Mouse (Mus musculus): ENCODE measurements around the gene Prss44.
"Not testable (repeated sequence)": the region's sequence is repeated elsewhere in the genome, so short reads cannot be mapped to it uniquely, and the experiment has no call there.

Gene Prss44

GRCm38 (mm10) chr9:110813789-110814188, at the start of gene Prss44:
Prss44 (plus strand) TSS chr9:110813994.
- DNase-seq, result no peak

GRCm38 (mm10) chr9:110772336-110772735, 41.5 kb upstream of the Prss44 start:
- DNase-seq, result no peak

- DNase-seq, result no peak
These were observed 39.2 kb upstream of the Prss44 start for GRCm38 (mm10) chr9:110774403-110775268.

- no peak for DNase-seq
These were observed 38.3 kb upstream of the Prss44 start for GRCm38 (mm10) chr9:110775269-110776022.

- DNase-seq, result no peak
These were observed 35.7 kb upstream of the Prss44 start for GRCm38 (mm10) chr9:110778100-110778499.

GRCm38 (mm10) chr9:110778559-110778958, 35.2 kb upstream of the Prss44 start:
- no peak for DNase-seq

- DNase-seq, result no peak
These were observed 34.4 kb upstream of the Prss44 start for GRCm38 (mm10) chr9:110779242-110779913.

- DNase-seq, result peak; percentile 91
These were observed 32.5 kb upstream of the Prss44 start for GRCm38 (mm10) chr9:110781256-110781721.

- peak; percentile 68 for DNase-seq
These were observed 32.1 kb upstream of the Prss44 start for GRCm38 (mm10) chr9:110781731-110782130.

- no peak for DNase-seq
These were observed 30.2 kb upstream of the Prss44 start for GRCm38 (mm10) chr9:110783611-110784010.

- DNase-seq, result no peak
These were observed 25.6 kb upstream of the Prss44 start for GRCm38 (mm10) chr9:110788169-110788568.

- DNase-seq, result no peak
These were observed 23.3 kb upstream of the Prss44 start for GRCm38 (mm10) chr9:110790462-110790861.

- DNase-seq, result no peak
These were observed 16.8 kb upstream of the Prss44 start for GRCm38 (mm10) chr9:110797013-110797412.

GRCm38 (mm10) chr9:110797866-110798265, 15.9 kb upstream of the Prss44 start, which contains the start of gene Prss42:
Prss42 (plus strand) TSS chr9:110798166.
- DNase-seq, result no peak

GRCm38 (mm10) chr9:110800834-110801479, 12.8 kb upstream of the Prss44 start:
- DNase-seq, result no peak

- no peak for DNase-seq
These were observed 10.5 kb upstream of the Prss44 start for GRCm38 (mm10) chr9:110803294-110803693.

- peak; percentile 10 for DNase-seq
These were observed 3.7 kb upstream of the Prss44 start for GRCm38 (mm10) chr9:110810051-110810450.

- DNase-seq, result not testable (repeated sequence)
These were observed 6.8 kb downstream of the Prss44 start for GRCm38 (mm10) chr9:110820546-110820945.

GRCm38 (mm10) chr9:110821436-110821835, 7.6 kb downstream of the Prss44 start:
- no peak for DNase-seq

GRCm38 (mm10) chr9:110825426-110825825, 11.6 kb downstream of the Prss44 start:
- DNase-seq, result no peak

- DNase-seq, result no peak
These were observed 12.0 kb downstream of the Prss44 start for GRCm38 (mm10) chr9:110825832-110826231.

GRCm38 (mm10) chr9:110826390-110826789, 12.6 kb downstream of the Prss44 start, which contains the start of gene Prss43:
Prss43 (plus strand) TSS chr9:110826690.
- DNase-seq, result no peak

All from right cerebral cortex, postnatal 25 days (tissue).